Mouse (Mus musculus): Measurements from ENCODE around the gene Atp9a. TPM values are rescaled to one million over a fixed set of nuclear protein-coding genes. Genes with fewer than 3 reads are reported as not detected.
"Not testable (repeated sequence)": the region's sequence is repeated elsewhere in the genome, so short reads cannot be mapped to it uniquely, and the experiment has no call there.

Atp9a gene
- polyA plus RNA-seq, 1 experiment from 2014 or later: 61.1 TPM

- Histone ChIP-seq H3K9ac (replicated peaks) (peak overlapping the region; percentile 77), H3K9me3 (no peaks in the 10 kb centered on the region), H3K27ac (peak overlapping the region; percentile 67), H3K36me3 (no peaks in the 10 kb centered on the region), H3K27me3 (peaks cover 37% of the 10 kb centered on the region), H3K4me1 (replicated peaks) (peaks cover 60% of the 10 kb centered on the region), H3K4me2 (replicated peaks) (peak overlapping the region; percentile 93), H3K4me3 (replicated peaks) (peak overlapping the region; percentile 52)
- peak; percentile 51 for ATAC-seq
- under 1% methylated on average over 32 of the region's 32 CpGs for WGBS
Measured at GRCm38 (mm10) chr2:168765065-168765681, 23.0 kb upstream of the Atp9a start.

- H3K4me1 ChIP-seq (replicated peaks): peaks cover 60% of the 10 kb centered on the region
- no peak for ATAC-seq
- H3K27ac ChIP-seq: no peak overlapping the region
- H3K27me3 ChIP-seq: peaks cover 30% of the 10 kb centered on the region
- H3K9ac ChIP-seq (replicated peaks): no peak overlapping the region
- H3K4me3 ChIP-seq (replicated peaks): peak overlapping the region; percentile 52
- no peaks in the 10 kb centered on the region for H3K9me3 ChIP-seq
- H3K36me3 ChIP-seq: no peaks in the 10 kb centered on the region
- WGBS: 6% methylated on average over 9 of the region's 9 CpGs
- H3K4me2 ChIP-seq (replicated peaks): peak overlapping the region; percentile 93
Measured at GRCm38 (mm10) chr2:168764460-168764867, 22.3 kb upstream of the Atp9a start.

- H3K27me3 ChIP-seq: peaks cover 23% of the 10 kb centered on the region
Measured at GRCm38 (mm10) chr2:168763785-168764184, 21.6 kb upstream of the Atp9a start.

GRCm38 (mm10) chr2:168762411-168762815 lies 20.2 kb upstream of the Atp9a start:
- Histone ChIP-seq H3K4me2 (replicated peaks) (peak overlapping the region; percentile 93), H3K9ac (replicated peaks) (peak overlapping the region; percentile 59), H3K36me3 (no peaks in the 10 kb centered on the region), H3K4me1 (replicated peaks) (peaks cover 53% of the 10 kb centered on the region), H3K4me3 (replicated peaks) (peak overlapping the region; percentile 52), H3K27me3 (peaks cover 10% of the 10 kb centered on the region; the same call in 1 of the 2 replicates), H3K9me3 (no peaks in the 10 kb centered on the region), H3K27ac (peak overlapping the region; percentile 22; the same call in 1 of the 2 replicates)
- no peak for ATAC-seq
- 1% methylated on average over 12 of the region's 12 CpGs for WGBS

More at GRCm38 (mm10) chr2:168763785-168764184, 21.6 kb upstream of the Atp9a start:
- H3K9me3 ChIP-seq: no peaks in the 10 kb centered on the region
- H3K4me2 ChIP-seq (replicated peaks): peak overlapping the region; percentile 93
- H3K4me3 ChIP-seq (replicated peaks): peak overlapping the region; percentile 52
- ATAC-seq: no peak
- H3K4me1 ChIP-seq (replicated peaks): peaks cover 56% of the 10 kb centered on the region
- WGBS: 5% methylated on average over 7 of the region's 7 CpGs
- no peak overlapping the region for H3K9ac ChIP-seq (replicated peaks)
- H3K36me3 ChIP-seq: no peaks in the 10 kb centered on the region
- no peak overlapping the region for H3K27ac ChIP-seq

GRCm38 (mm10) chr2:168761954-168762353 lies 19.7 kb upstream of the Atp9a start:
- Histone ChIP-seq H3K4me3 (replicated peaks) (peak overlapping the region; percentile 52), H3K27ac (peak overlapping the region; percentile 22; the same call in 1 of the 2 replicates), H3K9me3 (no peaks in the 10 kb centered on the region), H3K9ac (replicated peaks) (peak overlapping the region; percentile 59), H3K27me3 (peaks cover 8% of the 10 kb centered on the region; the same call in 1 of the 2 replicates), H3K36me3 (no peaks in the 10 kb centered on the region), H3K4me2 (replicated peaks) (peak overlapping the region; percentile 93), H3K4me1 (replicated peaks) (peaks cover 51% of the 10 kb centered on the region)
- ATAC-seq: no peak
- WGBS: 4% methylated on average over 4 of the region's 4 CpGs

GRCm38 (mm10) chr2:168761141-168761540 lies 18.9 kb upstream of the Atp9a start:
- H3K27me3 ChIP-seq: peaks cover 8% of the 10 kb centered on the region; the same call in 1 of the 2 replicates
- H3K27ac ChIP-seq: no peak overlapping the region
- no peak overlapping the region for H3K4me3 ChIP-seq (replicated peaks)
- peaks cover 5% of the 10 kb centered on the region for H3K36me3 ChIP-seq
- peaks cover 48% of the 10 kb centered on the region for H3K4me1 ChIP-seq (replicated peaks)
- no peak overlapping the region for H3K4me2 ChIP-seq (replicated peaks)
- no peaks in the 10 kb centered on the region for H3K9me3 ChIP-seq
- WGBS: 91% methylated on average over 9 of the region's 9 CpGs
- ATAC-seq: no peak
- no peak overlapping the region for H3K9ac ChIP-seq (replicated peaks)

- H3K9me3 ChIP-seq; H3K4me2 ChIP-seq (replicated peaks); ATAC-seq; H3K4me3 ChIP-seq (replicated peaks); H3K36me3 ChIP-seq; H3K27ac ChIP-seq; H3K9ac ChIP-seq (replicated peaks); H3K27me3 ChIP-seq: not testable (repeated sequence)
- peaks cover 10% of the 10 kb centered on the region for H3K4me1 ChIP-seq (replicated peaks)
- 90% methylated on average over 10 of the region's 10 CpGs for WGBS
Measured at GRCm38 (mm10) chr2:168744406-168744805, 2.2 kb upstream of the Atp9a start.

- ATAC-seq: peak; percentile 15; the same call in 1 of the 2 replicates
- H3K4me1 ChIP-seq (replicated peaks): peaks cover 10% of the 10 kb centered on the region
- WGBS: 18% methylated on average over 7 of the region's 7 CpGs
- no peak overlapping the region for H3K9ac ChIP-seq (replicated peaks)
- peak overlapping the region; percentile 87 for H3K27ac ChIP-seq
- peak overlapping the region; percentile 56 for H3K4me2 ChIP-seq (replicated peaks)
- no peaks in the 10 kb centered on the region for H3K27me3 ChIP-seq
- peaks cover 10% of the 10 kb centered on the region; the same call in 1 of the 2 replicates for H3K36me3 ChIP-seq
- H3K4me3 ChIP-seq (replicated peaks): peak overlapping the region; percentile 92
- H3K9me3 ChIP-seq: no peaks in the 10 kb centered on the region
Measured at GRCm38 (mm10) chr2:168742649-168743048, 440 bp upstream of the Atp9a start.

GRCm38 (mm10) chr2:168741273-168742058 lies 743 bp downstream of the Atp9a start:
- peak overlapping the region; percentile 92 for H3K4me3 ChIP-seq (replicated peaks)
- peaks cover 10% of the 10 kb centered on the region; the same call in 1 of the 2 replicates for H3K36me3 ChIP-seq
- peak overlapping the region; percentile 56 for H3K4me2 ChIP-seq (replicated peaks)
- H3K27me3 ChIP-seq: no peaks in the 10 kb centered on the region
- H3K9me3 ChIP-seq: no peaks in the 10 kb centered on the region
- peak overlapping the region; percentile 97 for H3K9ac ChIP-seq (replicated peaks)
- H3K27ac ChIP-seq: peak overlapping the region; percentile 96
- peak; percentile 85 for ATAC-seq
- under 1% methylated on average over 55 of the region's 108 CpGs for WGBS
- H3K4me1 ChIP-seq (replicated peaks): peaks cover 10% of the 10 kb centered on the region

- 88% methylated on average over 10 of the region's 10 CpGs for WGBS
- Histone ChIP-seq H3K27ac (peak overlapping the region; percentile 96), H3K9ac (replicated peaks) (peak overlapping the region; percentile 97; the same call in 1 of the 2 replicates), H3K27me3 (no peaks in the 10 kb centered on the region), H3K4me3 (replicated peaks) (peak overlapping the region; percentile 92), H3K4me2 (replicated peaks) (peak overlapping the region; percentile 56), H3K36me3 (peaks cover 10% of the 10 kb centered on the region; the same call in 1 of the 2 replicates), H3K4me1 (replicated peaks) (peaks cover 10% of the 10 kb centered on the region), H3K9me3 (no peaks in the 10 kb centered on the region)
- no peak for ATAC-seq
Measured at GRCm38 (mm10) chr2:168740496-168740895, 1.7 kb downstream of the Atp9a start.

GRCm38 (mm10) chr2:168738854-168739253 lies 3.4 kb downstream of the Atp9a start:
- 94% methylated on average over 1 of the region's 1 CpGs for WGBS

GRCm38 (mm10) chr2:168737878-168738277 lies 4.3 kb downstream of the Atp9a start:
- ATAC-seq: no peak
- Histone ChIP-seq H3K4me2 (replicated peaks) (no peak overlapping the region), H3K9me3 (no peaks in the 10 kb centered on the region), H3K36me3 (peaks cover 10% of the 10 kb centered on the region; the same call in 1 of the 2 replicates), H3K9ac (replicated peaks) (no peak overlapping the region), H3K27me3 (no peaks in the 10 kb centered on the region), H3K27ac (no peak overlapping the region), H3K4me1 (replicated peaks) (peaks cover 12% of the 10 kb centered on the region), H3K4me3 (replicated peaks) (no peak overlapping the region)
- 91% methylated on average over 10 of the region's 10 CpGs for WGBS

More at GRCm38 (mm10) chr2:168738854-168739253, 3.4 kb downstream of the Atp9a start:
- Histone ChIP-seq H3K4me2 (replicated peaks) (no peak overlapping the region), H3K4me3 (replicated peaks) (no peak overlapping the region), H3K4me1 (replicated peaks) (peaks cover 12% of the 10 kb centered on the region), H3K9me3 (no peaks in the 10 kb centered on the region), H3K27ac (no peak overlapping the region), H3K9ac (replicated peaks) (no peak overlapping the region), H3K27me3 (no peaks in the 10 kb centered on the region), H3K36me3 (peaks cover 10% of the 10 kb centered on the region; the same call in 1 of the 2 replicates)
- no peak for ATAC-seq
